Mouse (Mus musculus) liver, embryonic 16.5 days (tissue): ENCODE measurements around the gene Slc22a18. TPM values are rescaled to one million over a fixed set of nuclear protein-coding genes. Genes with fewer than 3 reads are reported as not detected.

Source experiments
- ATAC-seq: fragments of 200-750 bp; cut with Nextera tagmentation; 2 replicates; pipeline ENCODE4 v1.8.0; 2017; ENCODE audit warnings: low read depth, mild to moderate bottlenecking, moderate number of reproducible peaks, moderate library complexity
- H3K27ac ChIP-seq: fragments of 300-500 bp; sonication (generic); 2 replicates; pipeline ENCODE4 v1.5.1; 2014; ENCODE audit warnings: mild to moderate bottlenecking, low read length
- H3K27me3 ChIP-seq: fragments of 300-500 bp; sonication (generic); 2 replicates; pipeline ENCODE4 v1.6.1; 2014; ENCODE audit warnings: low read depth, low read length, mixed read lengths; ENCODE audit not compliant: control insufficient read depth, insufficient read depth
- H3K36me3 ChIP-seq: fragments of 300-500 bp; sonication (generic); 2 replicates; pipeline ENCODE4 v1.6.1; 2014; ENCODE audit warnings: mild to moderate bottlenecking; ENCODE audit not compliant: control insufficient read depth, insufficient read depth
- H3K4me1 ChIP-seq: fragments of 300-500 bp; sonication (generic); 2 replicates; pipeline ENCODE4 v1.6.1; 2014; ENCODE audit warnings: low read depth, low read length, mixed read lengths; ENCODE audit not compliant: control insufficient read depth
- H3K4me2 ChIP-seq: fragments of 300-500 bp; sonication (generic); 2 replicates; pipeline ENCODE4 v1.6.1; 2014; ENCODE audit warnings: low read depth, low read length, mixed read lengths
- H3K4me3 ChIP-seq: fragments of 300-500 bp; sonication (generic); 2 replicates; pipeline ENCODE4 v1.5.1; 2014; ENCODE audit warnings: low read depth, mild to moderate bottlenecking, low read length
- H3K9ac ChIP-seq: fragments of 300-500 bp; sonication (generic); 2 replicates; pipeline ENCODE4 v1.6.1; 2014; ENCODE audit warnings: low read depth, low read length
- H3K9me3 ChIP-seq: fragments of 300-500 bp; sonication (generic); replicated peaks from 2 replicates; pipeline ENCODE4 v1.6.1; 2016; ENCODE audit warnings: low read length; ENCODE audit not compliant: control insufficient read depth
- WGBS: fragments of 180-500 bp; shearing (Covaris S2); extraction: QIAGEN DNeasy Blood & Tissue Kit; methylation state at CpG from one replicate; pipeline ENCODE4 v1.1.7; 2014; ENCODE audit not compliant: insufficient replicate concordance; 5-methylcytosine and 5-hydroxymethylcytosine counted together
- polyA plus RNA-seq: library from polyadenylated mRNA; unstranded; fragments of >200 nt; fragmentation: Nextera tagmentation; extraction: Ambion mirVana; gene quantifications from 2 replicates; pipeline ENCODE4 v1.2.1, GENCODE M21; 2015

Slc22a18 gene
- polyA plus RNA-seq, 1 experiment from 2014 or later, result 14.4 TPM

DNA sequence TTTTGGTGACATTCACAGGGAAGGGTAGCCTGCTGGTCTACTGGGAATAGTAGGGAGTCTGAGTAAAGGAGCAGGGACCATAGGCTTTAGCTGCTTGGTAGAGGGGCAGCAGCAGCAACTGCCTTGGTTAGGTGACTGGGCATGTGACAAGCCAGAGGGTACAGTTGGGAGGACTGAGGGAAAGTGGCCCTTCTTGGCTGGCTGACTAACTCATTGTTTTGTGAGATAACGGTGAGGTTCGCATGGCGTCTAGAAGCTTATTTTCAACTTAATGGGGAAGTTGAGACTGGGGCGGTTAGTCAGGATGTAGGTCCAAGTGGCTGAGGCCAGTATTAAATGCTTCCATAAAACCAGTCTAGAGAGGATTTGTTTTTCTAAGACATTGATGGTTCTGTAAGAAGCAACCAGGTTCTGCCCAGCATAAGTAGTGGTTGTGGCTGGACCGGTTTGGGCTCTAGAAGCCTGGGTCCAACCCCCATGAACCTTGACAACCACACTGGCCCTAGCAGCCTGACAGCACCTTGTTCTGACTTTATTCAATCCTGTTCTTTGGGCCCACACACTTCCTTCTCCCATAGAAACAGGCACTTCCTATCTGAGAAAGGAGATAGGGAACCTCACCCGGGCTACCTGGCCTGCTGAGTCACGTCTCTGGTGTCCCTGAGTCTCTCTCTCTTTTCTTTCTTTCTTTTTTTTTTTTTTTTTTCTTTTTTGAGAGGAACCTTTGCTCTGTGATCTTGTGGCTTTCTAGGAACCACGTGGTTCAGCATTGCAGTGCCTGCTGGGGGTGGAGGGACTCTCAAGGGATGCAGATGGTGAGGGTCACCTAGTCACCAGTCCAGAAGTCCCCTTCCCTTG is 21.8 kb downstream of the Slc22a18 start:
- Histone ChIP-seq H3K9me3 (no peaks in the 10 kb centered on the region), H3K9ac (no peak overlapping the region), H3K36me3 (no peaks in the 10 kb centered on the region), H3K4me1 (peaks cover 10% of the 10 kb centered on the region), H3K27me3 (no peaks in the 10 kb centered on the region; the same call in 1 of the 2 replicates), H3K4me3 (no peak overlapping the region), H3K4me2 (no peak overlapping the region), H3K27ac (no peak overlapping the region)
- WGBS, result 18% methylated on average over 8 of the region's 8 CpGs
- ATAC-seq, result no peak

DNA sequence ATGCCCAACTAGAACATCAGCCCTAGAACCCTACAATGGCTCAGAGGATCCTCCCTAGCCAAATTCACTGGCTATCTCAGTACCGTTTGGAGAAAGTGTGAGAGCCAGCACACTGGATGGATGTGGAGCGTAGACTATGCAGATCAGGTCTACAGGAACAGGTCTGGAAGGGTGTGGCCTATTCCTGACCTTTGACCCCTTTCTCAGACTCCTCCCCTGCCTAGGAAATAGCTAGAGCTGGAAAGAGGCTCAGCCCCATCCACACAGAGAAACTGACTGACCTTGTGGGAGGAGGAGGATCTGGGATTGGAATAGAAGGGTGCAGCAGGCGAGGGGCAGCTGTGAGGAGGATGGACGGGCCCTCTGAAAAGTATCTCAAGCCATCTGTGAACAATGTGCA is 25.0 kb downstream of the Slc22a18 start:
- no peak overlapping the region for H3K9ac ChIP-seq
- H3K4me2 ChIP-seq, result no peak overlapping the region
- peaks cover 10% of the 10 kb centered on the region for H3K4me1 ChIP-seq
- H3K36me3 ChIP-seq, result no peaks in the 10 kb centered on the region
- WGBS, result 65% methylated on average over 4 of the region's 4 CpGs
- H3K27me3 ChIP-seq, result peaks cover 32% of the 10 kb centered on the region
- H3K27ac ChIP-seq, result no peak overlapping the region
- ATAC-seq, result no peak
- no peak overlapping the region for H3K4me3 ChIP-seq
- H3K9me3 ChIP-seq, result no peaks in the 10 kb centered on the region

DNA sequence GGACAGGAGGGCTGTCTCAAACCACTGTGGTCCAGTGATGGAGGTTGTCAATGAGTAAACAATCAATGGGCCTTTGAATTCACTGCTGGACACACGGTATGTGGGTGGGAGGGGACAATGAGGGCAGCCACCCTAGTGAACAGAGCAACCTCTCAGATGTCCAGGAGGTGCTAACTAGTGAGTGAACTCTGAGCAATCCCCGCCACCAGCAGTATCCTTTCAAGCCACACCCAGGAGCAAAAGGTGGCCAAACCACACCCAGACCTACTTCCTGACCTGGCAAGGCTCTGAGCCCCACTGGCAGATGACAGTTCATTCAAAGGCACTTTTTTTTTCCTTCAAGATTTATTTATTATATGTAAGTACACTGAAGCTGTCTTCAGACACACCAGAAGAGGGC is 27.4 kb downstream of the Slc22a18 start:
- WGBS, result 44% methylated on average over 2 of the region's 2 CpGs
- Histone ChIP-seq H3K9ac (no peak overlapping the region), H3K27me3 (peaks cover 48% of the 10 kb centered on the region)

DNA sequence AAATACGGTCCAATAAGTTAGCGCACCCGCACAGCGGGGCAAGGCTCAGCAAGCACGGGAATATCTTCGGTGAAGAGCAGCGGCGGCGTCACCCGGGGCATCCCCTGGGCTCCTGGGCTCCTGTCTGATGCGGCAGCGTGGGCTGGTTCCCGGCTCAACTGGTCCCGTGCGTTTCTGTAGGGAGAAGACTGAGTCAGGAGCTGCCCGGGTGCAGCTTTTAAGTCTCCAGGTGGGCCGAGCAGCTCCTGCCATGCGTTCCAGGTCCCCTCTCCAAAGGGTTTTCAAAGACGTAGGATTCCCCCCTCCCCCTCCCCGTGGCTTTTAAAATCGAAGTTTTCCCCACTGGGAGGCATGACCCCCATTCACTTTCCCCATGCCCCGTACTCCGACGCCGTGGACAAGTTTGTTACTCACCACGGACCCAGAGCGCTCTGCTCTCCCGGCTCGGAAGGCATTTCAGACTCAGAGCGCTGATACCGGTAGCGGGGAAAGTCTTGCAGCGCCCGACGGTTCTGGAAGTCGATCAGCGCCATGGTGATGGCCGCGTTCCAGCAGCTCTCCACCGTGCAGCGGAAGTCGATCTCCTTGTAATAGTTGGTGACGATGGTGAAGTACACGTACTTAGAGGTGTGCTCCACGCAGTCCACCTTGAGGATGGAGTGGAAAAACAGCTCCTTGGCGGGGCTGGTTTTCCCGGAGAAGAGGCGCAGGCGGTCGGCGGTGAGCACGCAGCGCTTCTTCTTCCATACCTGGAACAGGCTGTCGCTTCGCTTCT is 28.3 kb downstream of the Slc22a18 start:
- Histone ChIP-seq H3K27me3 (peaks cover 48% of the 10 kb centered on the region), H3K27ac (no peak overlapping the region), H3K4me3 (peak overlapping the region; percentile 55), H3K9me3 (no peaks in the 10 kb centered on the region), H3K36me3 (no peaks in the 10 kb centered on the region), H3K4me1 (no peaks in the 10 kb centered on the region; the same call in none of the 2 replicates), H3K4me2 (peak overlapping the region; percentile 62), H3K9ac (peak overlapping the region; percentile 4; the same call in 1 of the 2 replicates)
- no peak for ATAC-seq
- WGBS, result 5% methylated on average over 55 of the region's 55 CpGs

More for the DNA sequence above, 27.4 kb downstream of the Slc22a18 start:
- Histone ChIP-seq H3K4me1 (peaks cover 3% of the 10 kb centered on the region), H3K27ac (no peak overlapping the region), H3K9me3 (no peaks in the 10 kb centered on the region), H3K36me3 (no peaks in the 10 kb centered on the region), H3K4me2 (no peak overlapping the region), H3K4me3 (no peak overlapping the region)
- ATAC-seq, result peak; percentile 64

DNA sequence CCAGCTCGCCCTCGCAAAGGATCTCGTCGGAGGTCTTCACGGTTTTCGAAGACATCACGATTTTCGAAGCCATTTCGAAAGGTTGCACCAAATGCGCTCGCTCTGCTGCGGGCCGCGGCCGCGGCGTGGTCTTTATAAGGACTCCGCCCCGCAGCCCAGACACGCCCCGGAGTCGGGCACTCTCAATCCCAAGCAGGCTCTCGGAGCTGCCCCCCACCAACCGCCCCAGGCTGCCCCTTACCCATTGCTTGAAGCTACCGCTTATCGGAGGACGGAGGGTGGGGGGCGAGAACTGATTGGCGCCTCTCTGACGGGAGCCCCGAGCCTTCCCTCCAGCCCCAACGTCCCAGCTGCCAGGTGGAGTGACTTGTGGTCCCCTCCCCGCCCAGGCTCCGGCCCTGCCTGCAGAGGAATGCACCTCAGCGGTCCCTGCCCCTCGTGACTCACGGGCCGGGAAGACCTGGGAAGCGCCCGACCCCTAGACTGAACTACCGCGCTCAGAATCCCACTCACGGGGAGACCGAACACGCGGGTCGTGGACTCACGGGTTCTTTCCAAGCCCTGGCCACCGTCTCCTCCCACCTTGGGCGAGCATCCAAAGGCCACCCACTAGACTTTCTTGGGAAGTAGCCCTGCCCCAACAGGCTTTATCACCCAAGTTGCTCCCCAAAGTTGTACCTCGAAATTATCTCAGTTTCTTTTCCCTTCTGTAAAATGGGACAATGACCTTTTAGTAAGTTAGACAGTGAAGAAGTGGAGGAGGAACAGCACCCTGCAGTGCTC is 29.1 kb downstream of the Slc22a18 start, which contains the start of gene Phlda2:
Gene Phlda2 (minus strand): TSS at position 733 of the 783 bp plus-strand sequence.
- ATAC-seq, result peak; percentile 36
- no peaks in the 10 kb centered on the region for H3K36me3 ChIP-seq
- H3K4me1 ChIP-seq, result no peaks in the 10 kb centered on the region; the same call in none of the 2 replicates
- no peak within 1 kb of the TSS for H3K27ac ChIP-seq
- H3K9me3 ChIP-seq, result no peaks in the 10 kb centered on the region
- H3K4me2 ChIP-seq, result peak within 1 kb of the TSS; percentile 62
- H3K27me3 ChIP-seq, result peaks cover 48% of the 10 kb centered on the region
- peak within 1 kb of the TSS; percentile 55 for H3K4me3 ChIP-seq
- H3K9ac ChIP-seq, result peak within 1 kb of the TSS; percentile 4; the same call in 1 of the 2 replicates
- WGBS, result 3% methylated on average over 51 of the region's 51 CpGs

DNA sequence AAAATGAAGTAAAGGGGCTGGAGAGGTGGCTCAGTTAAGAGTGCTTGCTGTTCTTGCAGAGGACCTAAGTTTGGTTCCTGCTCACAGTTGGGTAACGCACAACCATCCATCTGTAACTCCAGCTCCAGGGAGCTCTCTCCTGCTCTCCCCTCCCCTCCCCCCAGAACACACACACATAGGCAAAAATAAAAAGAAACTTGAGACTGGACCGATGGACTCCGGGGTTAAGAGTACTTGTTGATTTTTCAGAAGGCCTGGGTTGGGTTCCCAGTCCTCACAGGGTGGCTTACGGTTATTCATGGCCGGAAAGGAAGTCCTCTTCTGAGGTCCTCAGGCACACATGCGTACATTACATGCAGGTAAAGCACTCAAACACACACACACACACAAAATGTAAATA is 30.4 kb downstream of the Slc22a18 start:
- no peaks in the 10 kb centered on the region for H3K36me3 ChIP-seq
- H3K9me3 ChIP-seq, result no peaks in the 10 kb centered on the region
- H3K9ac ChIP-seq, result no peak overlapping the region
- H3K27ac ChIP-seq, result no peak overlapping the region
- no peak overlapping the region for H3K4me2 ChIP-seq
- H3K4me3 ChIP-seq, result no peak overlapping the region
- ATAC-seq, result no peak
- peaks cover 48% of the 10 kb centered on the region for H3K27me3 ChIP-seq
- H3K4me1 ChIP-seq, result no peaks in the 10 kb centered on the region; the same call in none of the 2 replicates
- WGBS, result 62% methylated on average over 6 of the region's 6 CpGs

DNA sequence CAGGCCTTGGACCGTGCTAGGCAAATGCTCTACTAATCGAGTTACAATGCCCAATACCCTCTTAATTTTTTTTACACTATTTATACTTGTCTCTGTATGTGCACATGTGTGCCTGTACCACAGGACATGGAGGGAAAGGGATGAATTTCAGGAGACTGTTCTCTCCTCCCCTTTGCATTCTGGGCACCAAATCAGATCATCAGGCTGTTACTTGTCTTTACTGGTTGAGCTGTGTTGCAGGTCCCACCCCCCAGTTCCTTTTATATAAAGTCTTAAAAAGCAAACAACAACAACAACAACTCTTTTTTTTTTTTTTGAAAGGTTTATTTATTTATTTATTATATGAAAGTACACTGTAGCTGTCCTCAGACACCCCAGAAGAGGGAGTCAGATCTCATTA is 31.9 kb downstream of the Slc22a18 start:
- no peak overlapping the region for H3K27ac ChIP-seq
- no peaks in the 10 kb centered on the region for H3K9me3 ChIP-seq
- no peak for ATAC-seq
- peaks cover 48% of the 10 kb centered on the region for H3K27me3 ChIP-seq
- no peaks in the 10 kb centered on the region; the same call in none of the 2 replicates for H3K4me1 ChIP-seq
- no peak overlapping the region for H3K4me2 ChIP-seq
- no peaks in the 10 kb centered on the region for H3K36me3 ChIP-seq
- no peak overlapping the region for H3K4me3 ChIP-seq
- WGBS, result 59% methylated on average over 2 of the region's 2 CpGs
- H3K9ac ChIP-seq, result no peak overlapping the region

DNA sequence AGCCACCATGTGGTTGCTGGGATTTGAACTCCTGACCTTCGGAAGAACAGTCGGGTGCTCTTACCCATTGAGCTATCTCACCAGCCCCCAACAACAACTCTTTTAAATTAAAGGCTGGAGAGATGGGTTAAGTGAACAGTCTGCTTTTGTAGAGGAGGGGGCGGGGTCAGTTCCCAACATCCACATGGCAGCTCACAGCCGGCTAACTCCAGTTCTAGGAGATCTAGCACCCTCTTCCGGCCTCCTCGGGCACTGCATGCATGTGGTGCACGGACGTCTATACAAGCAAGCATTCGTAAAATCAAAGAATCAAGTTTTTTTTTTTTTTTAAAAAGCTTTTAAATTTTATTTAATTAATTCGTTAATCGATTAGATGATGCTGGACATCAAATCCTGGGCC is 32.3 kb downstream of the Slc22a18 start:
- Histone ChIP-seq H3K27me3 (peaks cover 43% of the 10 kb centered on the region), H3K9me3 (no peaks in the 10 kb centered on the region), H3K4me1 (no peaks in the 10 kb centered on the region; the same call in none of the 2 replicates), H3K36me3 (no peaks in the 10 kb centered on the region), H3K27ac (no peak overlapping the region), H3K4me3 (no peak overlapping the region), H3K4me2 (no peak overlapping the region), H3K9ac (no peak overlapping the region)
- no peak for ATAC-seq
- WGBS, result 17% methylated on average over 11 of the region's 11 CpGs
